Mouse (Mus musculus) embryo, embryonic 10 days (tissue): Measurements from ENCODE around the gene Gpr18.

Experiments used
- DNase-seq: peaks from one replicate; pipeline ENCODE4 v3.0.0-alpha.2; 2015; ENCODE audit warnings: low spot score

Gene Gpr18

GRCm38 (mm10) chr14:121915621-121916020 lies at the start of gene Gpr18:
TSS of gene Gpr18 (minus strand) at chr14:121915781.
- no peak for DNase-seq

DNA sequence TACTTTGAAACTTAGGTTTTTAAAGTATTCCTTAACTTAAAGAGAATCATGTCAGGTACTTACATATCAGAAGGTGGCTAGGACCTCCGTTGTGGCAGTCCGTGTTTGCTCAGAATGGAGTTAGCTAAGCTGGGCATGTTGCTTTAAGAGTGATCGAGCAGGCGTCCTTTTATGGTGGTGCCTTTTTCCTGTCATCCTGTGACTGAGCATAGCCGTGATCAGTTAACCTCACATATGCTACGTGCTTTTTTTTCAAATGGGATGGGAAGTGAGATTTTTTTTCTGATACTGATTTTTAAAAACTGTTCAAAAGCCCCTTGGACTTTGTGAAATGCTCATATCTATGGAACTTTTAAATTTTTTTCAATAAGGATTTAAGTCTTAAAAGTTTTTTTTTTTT lies 49.4 kb upstream of the Gpr18 start, which contains the start of gene Gpr183:
Gene Gpr183 (minus strand): TSS at position 206 of the 400 bp plus-strand sequence.
- DNase-seq: no peak

DNA sequence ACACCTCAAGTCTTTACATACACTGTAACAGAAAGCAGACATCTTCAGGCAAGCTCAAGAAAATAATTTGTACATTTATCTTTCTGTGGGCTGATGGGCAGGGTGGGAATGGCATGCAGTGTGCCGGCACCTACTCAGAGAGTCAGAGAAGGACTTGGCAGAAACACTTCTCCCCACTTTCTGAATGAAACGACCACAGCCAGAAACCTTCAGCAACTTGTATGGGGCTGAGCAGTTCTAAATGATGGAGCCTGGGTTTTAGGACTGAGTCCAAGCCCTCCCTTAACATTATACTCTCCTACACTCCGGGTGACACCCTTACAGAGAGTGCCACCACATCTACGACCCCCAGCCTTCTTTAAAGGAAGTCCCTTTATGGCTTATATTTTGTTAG lies 48.4 kb upstream of the Gpr18 start:
- DNase-seq: no peak

DNA sequence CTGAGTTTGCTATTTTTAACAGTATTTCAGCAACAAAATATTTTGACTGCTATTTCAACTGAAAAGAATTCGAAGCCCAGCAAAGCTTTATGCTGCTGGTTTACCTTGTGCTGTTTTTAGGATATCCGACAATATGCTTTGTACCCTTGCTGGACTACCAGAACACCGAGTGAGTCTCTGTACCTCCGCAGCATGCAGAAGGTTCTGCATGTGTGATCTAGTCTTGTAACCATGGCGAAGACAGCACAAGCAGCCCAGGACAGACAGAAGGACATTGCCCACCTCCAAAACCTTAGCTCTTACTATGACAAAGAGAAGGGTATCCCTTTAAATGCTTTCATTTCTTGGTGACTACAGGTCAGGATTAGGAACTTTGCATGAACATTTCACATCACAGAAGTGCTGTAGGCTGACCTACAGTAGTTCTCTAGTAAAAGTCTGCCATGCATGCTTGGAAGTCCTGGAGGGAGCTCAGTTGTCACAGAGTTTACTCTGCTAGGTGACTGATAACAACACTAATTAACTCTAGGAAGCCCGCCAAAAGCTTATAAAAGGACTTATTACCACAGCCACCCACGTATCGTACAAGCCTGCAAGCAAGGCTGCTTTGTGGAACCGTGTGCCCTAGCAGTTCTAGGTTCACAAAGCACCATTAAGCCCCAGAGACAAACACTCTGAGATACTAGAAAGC lies 47.8 kb upstream of the Gpr18 start:
- DNase-seq: no peak

DNA sequence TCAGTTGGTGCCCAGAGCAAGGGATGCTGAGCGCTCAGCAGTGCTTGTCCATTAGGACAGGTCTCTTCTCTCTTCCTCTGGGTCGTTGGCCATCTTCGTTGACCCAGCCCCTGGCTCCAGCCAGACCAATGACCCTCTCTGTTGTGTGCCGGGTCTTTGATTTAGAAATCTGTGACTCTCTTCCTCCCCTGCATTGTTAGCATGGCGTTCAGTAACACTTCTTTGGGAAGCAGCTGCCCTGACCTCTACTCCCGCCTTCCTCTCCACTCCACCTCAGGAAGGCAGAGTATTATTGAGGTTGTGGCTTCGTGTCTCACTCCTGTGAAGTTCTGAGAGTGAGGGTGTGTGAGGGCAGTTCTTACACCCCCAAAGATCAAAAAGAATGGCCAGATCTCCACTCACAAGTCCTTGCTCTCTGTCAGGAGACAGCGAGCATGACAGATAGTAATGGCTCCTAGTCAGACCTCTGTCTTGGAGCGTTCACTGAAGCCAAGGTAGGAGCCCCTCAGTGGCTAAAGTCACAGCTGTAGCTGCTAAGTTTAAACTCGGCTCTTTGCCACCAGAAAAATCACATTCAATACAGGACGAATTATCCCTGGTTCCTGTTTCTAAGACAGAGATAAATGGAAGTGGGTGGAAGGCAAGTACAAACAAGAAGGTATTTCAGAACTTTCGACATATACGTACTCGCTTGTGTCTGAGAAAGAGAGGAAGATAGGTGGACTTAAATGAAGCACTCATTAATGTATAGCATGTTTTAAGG lies 46.7 kb upstream of the Gpr18 start:
- no peak for DNase-seq

- no peak for DNase-seq
These were observed 46.0 kb upstream of the Gpr18 start for GRCm38 (mm10) chr14:121961496-121962127.

- no peak for DNase-seq
These were observed 45.4 kb upstream of the Gpr18 start for GRCm38 (mm10) chr14:121960997-121961396.

GRCm38 (mm10) chr14:121960531-121960930 lies 45.0 kb upstream of the Gpr18 start:
- DNase-seq: no peak

DNA sequence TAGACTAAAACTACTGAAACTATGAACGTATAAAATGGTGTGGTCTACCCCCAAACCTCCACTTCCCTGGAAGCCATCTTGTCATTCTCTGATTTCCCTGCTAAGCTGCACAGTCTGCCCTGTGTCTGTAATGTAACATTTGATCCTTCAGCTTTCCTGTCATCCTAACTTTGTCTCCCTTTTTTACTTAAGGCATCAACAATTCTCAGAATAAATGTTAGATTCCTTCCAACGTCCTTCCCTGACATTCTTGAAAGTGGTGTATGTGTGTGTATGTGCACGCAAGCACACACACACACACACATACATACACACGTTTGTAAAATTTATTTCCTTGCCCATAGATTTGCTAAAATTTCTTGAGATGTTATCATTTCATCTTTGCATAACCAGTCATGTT lies 44.5 kb upstream of the Gpr18 start:
- no peak for DNase-seq

DNA sequence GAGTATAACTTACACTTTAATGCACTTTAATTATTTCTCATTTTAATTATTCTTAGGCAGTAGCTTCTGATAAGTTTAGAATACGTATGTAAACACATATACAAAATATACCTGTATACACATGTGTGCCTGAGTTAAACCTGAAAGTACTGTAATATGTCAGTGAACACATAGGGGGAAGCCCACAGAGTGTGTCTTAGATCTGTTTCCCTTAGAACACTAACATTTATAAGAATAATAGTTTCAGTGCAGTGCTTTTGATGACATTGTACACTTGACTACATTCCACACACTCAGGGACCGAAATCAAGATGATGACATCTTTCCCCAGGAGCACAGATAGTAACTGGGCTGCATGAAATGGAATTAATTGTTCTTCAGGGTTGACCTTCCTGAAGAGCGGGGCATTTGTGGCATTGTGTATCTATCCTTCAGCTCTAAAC lies 44.0 kb upstream of the Gpr18 start:
- no peak for DNase-seq

GRCm38 (mm10) chr14:121958751-121959537 lies 43.4 kb upstream of the Gpr18 start:
- no peak for DNase-seq

- DNase-seq: no peak
These were observed 42.6 kb upstream of the Gpr18 start for GRCm38 (mm10) chr14:121958041-121958750.

DNA sequence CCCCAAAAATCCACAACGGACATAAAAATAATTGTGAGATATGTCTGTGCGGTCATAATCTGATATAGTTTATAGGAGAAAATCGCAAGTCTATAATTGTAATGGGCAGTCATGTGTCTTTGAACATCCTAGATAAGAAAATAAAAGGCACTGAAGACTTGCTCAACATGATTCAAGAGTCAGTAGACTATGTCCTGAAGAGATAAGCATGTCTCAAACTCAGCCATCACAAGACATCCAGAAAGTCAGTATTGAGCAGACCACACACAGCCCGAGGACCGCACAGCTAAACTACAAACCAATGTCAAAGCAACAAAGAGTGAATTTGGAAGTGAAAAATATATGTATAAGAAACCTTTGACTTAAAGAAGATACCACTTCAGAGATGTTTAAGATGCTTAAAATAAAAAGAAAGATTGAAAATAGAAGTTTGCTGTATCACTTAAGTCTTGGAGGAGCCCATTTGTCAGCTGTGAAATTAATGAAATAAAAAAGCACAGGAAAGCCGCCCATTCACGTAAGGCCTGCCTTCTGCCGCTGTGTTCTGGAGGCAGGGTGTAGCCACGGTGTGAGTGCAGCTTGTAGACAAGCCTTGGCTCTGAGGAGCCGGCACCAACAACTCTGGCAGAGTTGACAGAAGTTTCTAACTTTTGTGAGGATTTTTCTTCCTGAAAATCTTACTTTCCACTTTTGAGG lies 41.7 kb upstream of the Gpr18 start:
- no peak for DNase-seq

DNA sequence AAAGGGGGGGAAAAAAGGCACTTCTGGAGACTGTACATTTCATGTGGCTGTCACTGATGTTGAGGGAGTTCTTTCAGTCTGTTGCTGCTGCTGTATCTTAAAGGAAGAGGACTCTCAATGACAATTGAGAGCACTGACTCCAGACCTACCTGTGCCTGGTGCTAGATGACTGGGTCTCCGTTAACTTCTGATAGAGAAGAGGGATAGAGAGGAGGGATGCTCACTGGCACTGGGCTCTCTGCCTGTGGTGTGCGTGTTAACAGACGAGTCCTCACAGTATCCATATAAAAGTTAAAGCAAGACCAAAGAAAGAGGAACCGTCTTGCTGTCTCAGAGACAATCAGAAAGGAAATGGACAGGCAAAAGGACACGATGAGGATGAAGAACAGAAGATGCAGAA lies 40.7 kb upstream of the Gpr18 start:
- DNase-seq: no peak

GRCm38 (mm10) chr14:121955176-121955795 lies 39.7 kb upstream of the Gpr18 start:
- DNase-seq: no peak

DNA sequence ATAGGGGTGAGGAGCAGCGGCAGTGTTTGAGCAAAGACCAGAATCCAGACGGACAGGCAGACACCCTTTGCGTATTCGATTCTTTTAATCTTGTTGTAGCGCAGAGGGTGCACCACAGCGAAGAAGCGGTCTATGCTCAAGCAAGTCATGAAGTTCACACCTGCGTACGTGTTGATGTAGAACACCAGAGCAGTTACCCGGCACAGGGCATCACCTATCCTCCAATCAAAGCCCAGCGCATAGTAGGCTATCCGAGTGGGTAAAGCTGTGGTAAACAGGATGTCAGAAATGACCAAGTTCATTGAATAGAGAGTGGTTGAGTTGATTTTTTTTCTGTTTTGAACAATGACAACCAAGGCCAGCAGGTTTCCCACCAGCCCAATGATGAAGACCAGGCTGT lies 39.0 kb upstream of the Gpr18 start:
- no peak for DNase-seq

- no peak for DNase-seq
These were observed 38.5 kb upstream of the Gpr18 start for GRCm38 (mm10) chr14:121954129-121954528.

DNA sequence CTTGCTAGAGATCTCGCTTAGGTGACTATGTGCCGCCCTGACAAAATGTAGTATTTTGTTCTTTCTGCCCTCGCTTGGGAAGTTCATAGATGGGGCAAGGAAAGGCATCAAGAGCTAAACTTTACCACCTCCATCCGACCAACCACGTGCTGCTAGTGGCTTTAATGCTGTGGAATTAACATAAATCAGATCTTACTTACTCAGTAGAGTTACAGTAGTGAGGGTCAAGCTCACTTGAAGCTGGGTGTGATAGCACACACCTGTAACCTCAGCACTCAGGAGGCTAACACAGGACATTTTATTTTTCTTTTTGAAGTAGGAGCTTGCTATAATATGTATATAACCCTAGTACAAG lies 36.4 kb upstream of the Gpr18 start:
- DNase-seq: no peak

DNA sequence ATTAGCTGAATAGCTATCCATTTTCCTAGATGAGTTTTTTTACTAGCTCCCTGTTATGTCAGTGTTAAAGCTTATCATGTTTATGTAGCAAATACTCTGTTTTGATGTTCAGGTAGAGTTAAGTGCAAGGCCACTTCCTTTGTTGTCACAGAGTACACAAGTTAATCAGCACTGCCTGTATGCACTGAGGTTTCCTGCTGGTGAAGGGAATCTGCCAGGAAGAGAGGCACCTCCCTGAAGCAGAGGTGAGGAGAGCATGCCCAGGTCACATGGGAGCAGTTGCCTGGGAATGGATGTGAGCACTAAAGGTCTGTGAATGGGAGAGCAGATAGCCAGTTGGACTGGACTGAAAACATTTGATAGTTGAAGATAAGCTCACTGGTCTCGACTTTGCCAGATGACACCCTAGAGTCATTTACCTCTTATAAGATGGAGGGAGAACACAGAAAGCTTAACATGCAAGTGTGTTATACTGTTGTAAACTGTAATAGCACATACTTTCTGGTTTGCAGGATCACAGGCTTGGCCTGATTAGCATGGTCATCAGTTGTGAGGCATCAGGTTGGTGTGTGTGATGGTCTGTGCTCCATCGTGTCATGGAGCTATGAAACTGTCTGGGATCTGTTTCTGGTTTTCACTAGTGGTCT lies 35.9 kb upstream of the Gpr18 start:
- DNase-seq: no peak

- no peak for DNase-seq
These were observed 34.3 kb upstream of the Gpr18 start for GRCm38 (mm10) chr14:121949897-121950296.
